Mouse (Mus musculus) cortical plate, adult 2 months (tissue): ENCODE results near the gene Hist1h2ao.

Source experiments
- CTCF ChIP-seq: fragments of 200-500 bp; IDR thresholded peaks from 2 replicates; pipeline ENCODE4 v1.5.1; 2011; ENCODE audit warnings: mild to moderate bottlenecking, control low read depth, low read length; ENCODE audit not compliant: insufficient read depth; ENCODE audit errors: extremely low read depth
- POLR2A ChIP-seq: fragments of 200-500 bp; IDR thresholded peaks from 2 replicates; pipeline ENCODE4 v1.6.1; 2011; ENCODE audit warnings: mild to moderate bottlenecking, low read length, control low read depth; ENCODE audit not compliant: insufficient read depth; ENCODE audit errors: extremely low read depth

GRCm38 (mm10) chr13:21787760-21788593, 22.3 kb upstream of the Hist1h2ao start:
- TF ChIP-seq POLR2A, result no peak
- TF ChIP-seq CTCF, result no peak
